ENCODE assay signal across 8 mouse cellular contexts in the genomic region with DNA sequence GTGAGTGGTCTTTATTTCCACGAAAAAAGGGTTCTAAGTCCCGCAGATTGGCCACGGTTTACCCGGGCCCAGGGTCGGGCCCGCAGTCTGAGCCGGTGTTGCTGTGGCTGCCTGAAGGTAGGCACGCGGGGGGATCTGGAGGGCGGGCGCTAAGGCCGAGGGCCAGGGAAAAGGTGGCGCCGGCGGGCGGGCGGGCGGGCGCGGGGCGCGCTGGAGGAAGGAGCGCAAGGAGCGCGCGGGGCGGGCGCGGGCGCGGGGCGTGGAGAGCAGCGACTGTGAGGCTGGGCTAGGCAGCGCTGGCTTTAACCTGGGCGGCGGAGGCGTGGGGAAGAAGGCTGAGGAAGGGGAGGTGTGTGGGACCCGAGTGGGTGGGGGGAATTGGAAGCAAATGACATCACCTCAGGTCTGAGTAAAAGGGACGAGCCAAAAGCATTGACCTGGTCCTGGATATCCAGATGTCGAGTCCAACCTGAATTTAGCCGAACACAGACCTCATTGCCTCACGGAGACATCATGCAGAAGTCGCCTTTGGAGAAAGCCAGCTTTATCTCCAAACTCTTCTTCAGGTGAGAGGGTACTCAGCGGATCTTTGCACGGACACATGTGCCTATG. TPM values are rescaled to one million over a fixed set of nuclear protein-coding genes. Genes with fewer than 3 reads are reported as not detected.
DNase-seq lines count a peak whose midpoint lies in the region; ATAC-seq and TF ChIP-seq lines count a peak whose summit lies in the region.

TSS of gene Cftr (plus strand) at position 377 of the 612 bp plus-strand sequence.

- H3K4me3 ChIP-seq in ES-E14 (ENCODE audit: insufficient read depth in 1 of 2, low read depth in 1 of 2, low read length in 2 of 2, poor library complexity in 1 of 2, severe bottlenecking in 1 of 2): peak within 1 kb of the TSS; percentile 31 to 62
- peak within 1 kb of the TSS; percentile 53 for H3K4me3 ChIP-seq in forebrain, embryonic 15.5 days
- H3K4me3 ChIP-seq in stomach, postnatal 0 days (ENCODE audit: low read depth, low read length): peak within 1 kb of the TSS; percentile 45

- no peaks in the 10 kb centered on the region for H3K4me1 ChIP-seq in ES-E14 (ENCODE audit: control insufficient read depth in 2 of 2, insufficient read depth in 2 of 2, low read length in 2 of 2, poor library complexity in 1 of 2)
- 0 out of 2 replicates have a peak, but pooled peaks cover 4% of the 10 kb centered on the region for H3K4me1 ChIP-seq in forebrain, embryonic 15.5 days
- no peaks in the 10 kb centered on the region for H3K4me1 ChIP-seq in stomach, postnatal 0 days (replicated peaks; ENCODE audit: control insufficient read depth, insufficient read depth)

- peak within 1 kb of the TSS; percentile 87 for H3K4me2 ChIP-seq in forebrain, embryonic 15.5 days (replicated peaks)
- peak within 1 kb of the TSS; percentile 85 for H3K4me2 ChIP-seq in stomach, postnatal 0 days (replicated peaks; ENCODE audit: low read depth)

- TF ChIP-seq CTCF in stomach, postnatal 0 days (IDR thresholded peaks at IDR 0.05; ENCODE audit: low read depth): no peak

- WGBS in forebrain, embryonic 15.5 days: 4% methylated on average over 31 of the region's 45 CpGs
- 1% methylated on average over 34 of the region's 45 CpGs for WGBS in stomach, postnatal 0 days

- no peak within 1 kb of the TSS for H3K27ac ChIP-seq in ES-E14 (ENCODE audit: insufficient read depth, low read depth, low read length, poor library complexity, severe bottlenecking)
- H3K27ac ChIP-seq in forebrain, embryonic 15.5 days (replicated peaks): no peak within 1 kb of the TSS
- no peak within 1 kb of the TSS for H3K27ac ChIP-seq in stomach, postnatal 0 days (replicated peaks)

- H3K36me3 ChIP-seq in ES-E14 (ENCODE audit: control insufficient read depth, insufficient read depth, low read length, poor library complexity, severe bottlenecking): no peaks in the 10 kb centered on the region
- H3K36me3 ChIP-seq in forebrain, embryonic 15.5 days: no peaks in the 10 kb centered on the region
- H3K36me3 ChIP-seq in stomach, postnatal 0 days (ENCODE audit: control insufficient read depth, insufficient read depth, low read length): no peaks in the 10 kb centered on the region

- ATAC-seq in forebrain, embryonic 15.5 days (replicated peaks): peak; percentile 94
- ATAC-seq in stomach, postnatal 0 days (ENCODE audit: low FRiP score, low TSS enrichment): peak; percentile 76

- H3K9me3 ChIP-seq in ES-E14 (ENCODE audit: control insufficient read depth, insufficient read depth, low read depth, low read length): no peaks in the 10 kb centered on the region
- H3K9me3 ChIP-seq in forebrain, embryonic 15.5 days: no peaks in the 10 kb centered on the region
- no peaks in the 10 kb centered on the region for H3K9me3 ChIP-seq in stomach, postnatal 0 days (ENCODE audit: control insufficient read depth, low read length)

- H3K9ac ChIP-seq in ES-E14 (ENCODE audit: insufficient read depth, low read depth, low read length, poor library complexity, severe bottlenecking): peak within 1 kb of the TSS; percentile 73
- peak within 1 kb of the TSS; percentile 59 for H3K9ac ChIP-seq in forebrain, embryonic 15.5 days (replicated peaks)
- H3K9ac ChIP-seq in stomach, postnatal 0 days (ENCODE audit: low read length): peak within 1 kb of the TSS; percentile 54

- in situ Hi-C loops in ES-E14 (cut with MboI; ENCODE audit: low sequenced_read_pairs in 2 of 2, unreplicated experiment in 2 of 2): no loop called here

- peak; percentile 35 to 49 for DNase-seq in cerebellum, postnatal 14 days
- no peak for DNase-seq in cerebellum, postnatal 36 days
- DNase-seq in ES-E14 (ENCODE audit: low read depth, low spot score): no peak
- DNase-seq in kidney, postnatal 25 days: peak; percentile 28 to 56
- DNase-seq in lung, postnatal 36 days: peak; percentile 32
- peak; percentile 67 for DNase-seq in stomach, postnatal 0 days (ENCODE audit: low spot score)
- no peak for DNase-seq in gastrocnemius, postnatal 25 days

- TF ChIP-seq EP300 in stomach, postnatal 0 days (optimal IDR thresholded peaks at IDR 0.05): no peak

- no peaks in the 10 kb centered on the region for H3K27me3 ChIP-seq in forebrain, embryonic 15.5 days
- no peaks in the 10 kb centered on the region for H3K27me3 ChIP-seq in stomach, postnatal 0 days (ENCODE audit: control insufficient read depth, insufficient read depth, low read length)

TF ChIP-seq in ES-E14, 5 proteins besides CTCF, POLR2A, EP300 and RAD21:
- no peak for TF ChIP-seq MAFK (IDR thresholded peaks at IDR 0.05; ENCODE audit: insufficient read depth, low read depth, low read length)

RNA-seq across cellular contexts. Expression of gene Cftr, which starts in this region (rescaled TPM):
- 0.11 and 0.27 TPM in 2 replicates for total RNA-seq in ES-E14 (2012; rRNA removed)
- polyA plus RNA-seq in forebrain, embryonic 15.5 days (2015; fragmentation: Nextera tagmentation; extraction: Ambion mirVana): 0.20 and 0.39 TPM in 2 replicates
- polyA plus RNA-seq in stomach, postnatal 0 days (2015; fragmentation: Nextera tagmentation; extraction: Ambion mirVana): 0.50 and 0.57 TPM in 2 replicates
- not detected for total RNA-seq in gastrocnemius, postnatal 25 days (2021)

Comparison
In these comparisons a context has a peak if more than half of its experiments do, and no peak if none do; other contexts are left out.
1. DNase-seq: peak in cerebellum, postnatal 14 days (2 of 2), kidney, postnatal 25 days (2 of 2) and lung, postnatal 36 days (single experiment); none in cerebellum, postnatal 36 days (0 of 2), ES-E14 (single experiment) and gastrocnemius, postnatal 25 days (single experiment).
2. Peak in ATAC-seq, H3K4me3 ChIP-seq, H3K9ac ChIP-seq and H3K4me2 ChIP-seq in forebrain, embryonic 15.5 days; RNA of the gene not detected or under 1 TPM.
3. Peak in DNase-seq, ATAC-seq, H3K4me3 ChIP-seq, H3K9ac ChIP-seq and H3K4me2 ChIP-seq in stomach, postnatal 0 days; RNA of the gene not detected or under 1 TPM.
4. Peak in every context shown above with its lines, with median percentiles within 50 percentile points of each other: H3K4me3 ChIP-seq and H3K9ac ChIP-seq.